Mouse (Mus musculus) layer of hippocampus, postnatal 25 days (tissue): Measurements from ENCODE around the gene Esp38. TPM values are rescaled to one million over a fixed set of nuclear protein-coding genes. Genes with fewer than 3 reads are reported as not detected.
"Not testable (repeated sequence)": the region's sequence is repeated elsewhere in the genome, so short reads cannot be mapped to it uniquely, and the experiment has no call there.

Source experiments
- DNase-seq, 2 experiments: peaks; one replicate each; pipeline ENCODE4 v3.0.0; 2022; ENCODE audit warnings: mixed read lengths in 2 of 2, low spot score in 1 of 2; ENCODE audit errors: extremely low spot score in 1 of 2
- total RNA-seq, 2 experiments: library from RNA; stranded (reverse); gene quantifications; 2 replicates each; pipeline ENCODE4 v1.2.3; 2021

Esp38 gene
- total RNA-seq, result not detected

DNA sequence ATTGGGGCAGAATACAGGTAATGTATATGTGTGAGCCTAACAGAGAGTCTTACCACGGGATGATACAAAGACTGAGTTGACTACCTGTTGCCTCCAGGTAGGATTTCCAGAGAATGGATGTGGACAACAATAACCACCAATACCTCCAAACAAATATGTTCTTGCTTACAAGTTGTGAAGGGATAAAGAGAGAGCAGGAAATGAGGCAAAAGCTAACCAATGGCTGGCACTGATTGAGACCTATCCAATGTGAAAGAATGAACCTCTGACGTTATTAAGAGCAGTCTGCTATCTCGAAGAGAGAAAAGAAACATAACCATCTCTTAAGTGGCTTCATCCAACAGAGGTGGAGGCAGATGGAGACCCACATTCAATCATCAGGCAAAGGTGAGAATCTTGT lies at the start of gene Esp38:
TSS of gene Esp38 (plus strand) at position 301 of the 400 bp plus-strand sequence.
- DNase-seq, result no peak

DNA sequence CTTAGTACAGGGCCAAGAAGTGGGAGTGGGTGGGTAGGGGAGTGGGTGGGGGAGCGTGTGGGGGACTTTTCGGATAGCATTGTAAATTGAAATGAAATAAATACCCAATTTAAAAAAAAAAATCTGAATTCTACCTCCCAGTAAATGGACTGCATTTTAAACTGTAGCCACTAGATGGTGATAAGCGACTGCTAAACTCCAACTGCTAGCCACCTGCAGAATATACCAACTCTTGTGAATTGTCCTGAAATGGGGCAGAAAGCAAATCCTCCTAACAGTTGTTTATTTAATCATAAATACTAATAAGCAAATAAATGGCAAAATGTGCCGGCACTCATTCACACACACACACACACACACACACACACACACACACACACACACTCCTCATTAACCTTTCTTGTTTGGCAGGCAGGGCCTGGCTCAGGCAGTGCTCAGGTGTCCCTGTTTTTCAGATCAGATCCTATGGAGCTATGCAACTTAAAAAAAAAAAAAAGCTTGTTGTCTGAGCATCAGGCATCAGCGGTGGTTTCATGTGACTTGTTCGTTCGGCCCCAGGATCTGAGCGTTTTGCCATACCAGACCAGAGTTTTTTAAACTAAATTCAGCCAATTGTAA lies 47.3 kb upstream of the Esp38 start:
- DNase-seq, result not testable (repeated sequence)

Other genes with a start within 250 kb of the Esp38 start
- gene AC192777.2, start 144.9 kb downstream of the Esp38 start, total RNA-seq, result not detected